Mouse (Mus musculus): ENCODE results near the gene Slc25a21.

- TF ChIP-seq POLR2A (IDR thresholded peaks at IDR 0.05; ENCODE audit: low read depth, low read length) (no peak), CTCF (IDR thresholded peaks at IDR 0.05; ENCODE audit: extremely low read depth, insufficient read length, insufficient replicate concordance, low read depth, low read length) (no peak)
These were observed 526.5 kb downstream of the Slc25a21 start for GRCm38 (mm10) chr12:56670795-56671194.
